Mouse (Mus musculus) MEL-GATA-1-ER (cell line): ENCODE measurements around the gene Ccdc97.

Experiments
- DNase-seq: peaks from one replicate; pipeline ENCODE4 v3.0.0-alpha.2; 2012; ENCODE audit warnings: low read depth; ENCODE audit errors: extremely low read depth

Ccdc97 gene

GRCm38 (mm10) chr7:25718788-25719417 lies at the start of gene Ccdc97:
Gene Ccdc97 (minus strand): TSS chr7:25719088.
- peak; percentile 88 for DNase-seq

GRCm38 (mm10) chr7:25768229-25768628 lies 49.3 kb upstream of the Ccdc97 start:
- no peak for DNase-seq

DNA sequence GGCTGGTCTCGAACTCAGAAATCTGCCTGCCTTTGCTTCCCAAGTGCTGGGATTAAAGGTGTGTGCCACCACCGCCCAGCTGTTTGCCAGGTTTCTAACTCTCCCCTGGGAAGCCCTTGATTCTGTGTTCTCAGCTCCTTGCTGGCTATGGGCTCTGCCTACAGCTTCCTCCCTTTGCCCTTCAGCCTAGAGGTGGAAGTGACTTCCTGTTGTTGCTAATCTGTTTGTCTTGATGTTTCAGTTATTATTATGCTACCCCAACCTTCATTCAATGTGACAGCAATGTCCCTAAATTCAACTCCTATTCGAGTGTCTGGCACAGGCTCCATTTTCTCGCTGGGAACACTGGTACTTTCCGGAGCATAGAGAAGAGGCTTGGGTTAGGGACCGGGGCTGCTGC lies 47.2 kb upstream of the Ccdc97 start:
- DNase-seq = no peak

DNA sequence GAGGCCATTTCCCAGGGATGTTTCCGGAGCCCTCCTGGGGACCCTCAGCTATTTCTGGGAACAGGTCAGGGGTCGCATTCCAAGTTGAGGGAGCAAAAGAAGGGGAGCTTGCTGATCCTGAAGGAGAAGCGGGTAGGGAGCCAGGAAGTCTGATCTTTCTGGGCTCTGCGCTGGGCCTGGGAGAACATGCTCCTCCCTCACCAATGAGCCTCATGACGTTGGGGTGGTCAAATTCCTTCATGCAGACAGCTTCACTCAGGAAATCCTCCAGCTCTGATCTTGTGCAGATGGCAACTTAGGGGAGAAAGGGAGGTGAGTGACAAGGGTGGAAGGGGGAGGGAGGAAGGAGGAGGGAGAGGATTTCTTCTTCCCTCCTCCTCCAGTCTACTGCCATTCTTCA lies 45.3 kb upstream of the Ccdc97 start:
- DNase-seq = no peak

DNA sequence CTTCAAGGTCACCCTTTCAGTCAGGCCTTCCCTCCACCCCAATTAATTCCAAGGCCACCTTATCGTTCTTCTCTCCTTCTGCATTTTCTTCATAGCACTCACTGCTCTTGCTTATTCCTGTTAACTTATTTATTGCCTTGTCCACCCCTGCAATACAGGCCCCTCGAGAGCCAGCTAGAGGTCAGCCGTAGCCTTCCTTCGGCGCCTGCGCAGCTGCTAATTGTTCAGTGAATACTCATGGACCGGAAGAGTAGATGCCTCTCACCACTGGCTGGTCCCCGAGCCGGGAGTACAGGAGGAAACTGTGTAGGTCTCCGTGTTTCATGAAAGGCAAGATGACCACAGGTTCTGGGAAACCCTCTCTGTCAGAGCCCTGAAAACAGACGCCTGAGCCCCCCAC lies 44.8 kb upstream of the Ccdc97 start:
- no peak for DNase-seq

DNA sequence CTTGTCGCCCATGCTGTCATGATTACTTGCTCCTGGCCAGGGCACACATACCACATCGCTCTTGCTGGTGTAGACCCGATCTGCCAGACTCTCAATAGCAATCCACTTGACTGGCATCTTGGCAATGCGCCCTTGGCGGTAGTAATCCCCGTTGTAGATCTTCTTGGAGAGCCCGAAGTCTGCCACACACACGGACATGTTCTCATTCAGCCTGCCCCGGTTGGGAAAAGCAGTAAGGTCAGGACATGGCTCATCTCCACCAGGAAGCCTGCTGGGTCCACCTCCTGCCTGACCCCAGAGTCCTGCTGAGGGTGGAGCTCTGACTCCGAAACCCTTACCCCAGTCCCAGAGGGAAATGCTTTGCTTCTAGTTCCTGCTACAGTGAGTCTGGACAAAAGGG lies 42.5 kb upstream of the Ccdc97 start:
- DNase-seq = no peak

DNA sequence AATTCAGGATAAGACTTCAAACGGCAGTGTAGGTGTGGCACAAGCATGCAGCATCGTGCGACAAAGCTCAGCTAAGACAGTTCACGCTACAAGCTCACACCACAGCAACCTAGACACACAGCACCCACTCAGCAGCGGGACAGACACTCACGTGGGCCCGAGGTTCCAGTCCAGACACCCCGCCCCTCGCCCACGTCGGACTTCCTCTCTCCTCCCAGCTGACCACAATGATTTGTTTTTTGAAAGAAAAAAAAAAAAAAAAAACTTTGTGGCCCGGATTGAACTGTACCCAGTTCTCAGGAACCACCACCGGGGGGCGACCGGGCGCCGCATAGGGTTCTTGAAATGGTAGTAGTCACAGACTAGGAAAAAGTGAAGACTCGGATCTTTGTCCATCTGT lies 37.1 kb upstream of the Ccdc97 start:
- peak; percentile 80 for DNase-seq

GRCm38 (mm10) chr7:25755468-25755833 lies 36.6 kb upstream of the Ccdc97 start:
- no peak for DNase-seq

DNA sequence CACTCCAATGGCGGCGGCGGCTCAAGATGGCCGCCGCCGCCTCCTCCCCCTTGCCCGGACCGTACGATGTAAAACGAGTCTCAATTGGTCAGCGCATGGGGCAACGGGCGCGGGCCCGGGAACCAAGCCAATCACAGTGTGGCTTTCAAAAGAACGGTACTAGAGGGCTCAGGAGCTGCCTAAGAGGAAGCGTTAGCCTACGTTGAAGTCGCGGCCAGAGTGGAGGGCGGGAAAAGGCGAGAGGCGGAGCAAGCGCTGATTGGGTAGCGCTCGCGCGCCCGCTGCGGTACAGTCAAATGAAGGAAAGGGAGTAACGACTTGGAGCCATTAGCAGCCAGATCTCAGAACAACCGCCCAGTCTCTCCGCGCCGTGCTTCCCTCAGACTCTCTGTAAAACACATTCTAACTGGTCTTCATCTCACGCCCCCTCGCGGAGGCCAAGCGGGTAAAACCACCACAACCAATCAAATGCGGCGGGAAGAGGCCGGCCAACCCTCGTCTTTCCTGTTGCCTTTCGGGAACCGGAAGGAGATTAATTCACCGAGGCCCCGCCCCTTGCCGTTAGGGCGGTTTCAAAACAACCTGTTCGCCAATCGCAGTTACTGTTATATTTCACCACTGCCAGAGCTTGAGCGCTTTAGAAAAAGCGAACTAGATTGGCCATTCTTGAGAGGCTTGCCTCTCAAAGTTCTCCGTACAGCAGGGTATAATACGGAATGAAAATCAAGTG lies 36.0 kb upstream of the Ccdc97 start, which contains the start of gene Hnrnpul1:
TSS of gene Hnrnpul1 (minus strand) at position 20 of the 730 bp plus-strand sequence.
- DNase-seq = peak; percentile 97

GRCm38 (mm10) chr7:25754439-25754737 lies 35.5 kb upstream of the Ccdc97 start:
- DNase-seq = no peak

DNA sequence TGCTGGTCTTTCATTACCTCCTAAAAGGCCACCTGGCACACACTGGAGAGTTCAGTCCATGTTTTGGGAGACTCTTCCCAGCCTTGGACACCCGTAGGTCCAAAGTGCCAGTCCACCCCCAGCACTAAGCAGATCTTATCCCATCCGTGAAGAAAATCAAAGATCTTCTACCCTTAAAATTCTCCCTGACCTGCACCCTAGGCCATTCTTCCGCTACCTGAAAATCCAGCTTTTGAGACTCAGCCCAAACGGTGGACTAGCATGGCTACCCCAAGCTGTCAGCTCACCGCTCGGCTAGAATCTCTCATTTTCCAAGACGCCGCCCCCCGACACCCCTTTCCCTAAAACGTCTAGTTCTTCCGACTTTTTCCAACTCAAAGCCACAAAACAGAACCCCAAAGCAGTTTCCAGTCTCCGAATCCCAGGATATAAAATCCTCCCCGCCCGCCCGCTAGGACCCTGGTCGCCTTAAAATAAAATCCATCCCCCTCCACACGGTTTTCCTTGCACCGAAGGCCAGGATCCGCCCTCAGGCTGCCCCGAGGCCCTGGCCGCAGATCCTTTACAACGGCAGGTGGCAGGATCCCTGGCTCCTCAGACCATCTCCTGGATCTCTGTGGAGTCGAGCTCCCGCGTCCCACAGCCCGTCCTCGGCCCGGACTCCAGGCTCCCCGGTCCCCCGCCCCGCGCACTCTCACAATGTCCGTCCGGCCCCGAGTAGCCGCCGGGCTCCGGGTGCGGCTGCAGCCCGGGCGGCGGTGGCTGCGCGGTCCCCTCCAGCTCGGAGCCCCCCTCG lies 35.0 kb upstream of the Ccdc97 start:
- DNase-seq = no peak

DNA sequence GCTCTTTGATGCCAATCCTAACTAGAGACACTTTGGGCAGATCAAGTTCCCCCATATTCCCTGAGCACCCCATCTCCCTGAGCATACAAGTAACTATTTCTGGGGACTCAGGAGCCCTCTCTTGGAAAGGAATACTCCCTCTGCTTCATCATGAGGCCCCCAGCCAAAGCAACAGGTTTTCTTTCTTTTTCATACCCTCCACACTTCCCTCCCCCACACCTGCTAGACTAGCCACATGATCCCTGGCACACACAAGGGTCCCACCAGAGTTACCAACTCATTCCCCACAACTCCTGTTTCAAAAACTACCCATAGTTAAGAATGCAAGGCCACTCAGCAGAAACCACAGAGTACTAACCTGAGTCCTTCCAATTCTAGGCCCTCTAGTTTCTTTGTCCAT lies 34.2 kb upstream of the Ccdc97 start:
- DNase-seq = no peak

DNA sequence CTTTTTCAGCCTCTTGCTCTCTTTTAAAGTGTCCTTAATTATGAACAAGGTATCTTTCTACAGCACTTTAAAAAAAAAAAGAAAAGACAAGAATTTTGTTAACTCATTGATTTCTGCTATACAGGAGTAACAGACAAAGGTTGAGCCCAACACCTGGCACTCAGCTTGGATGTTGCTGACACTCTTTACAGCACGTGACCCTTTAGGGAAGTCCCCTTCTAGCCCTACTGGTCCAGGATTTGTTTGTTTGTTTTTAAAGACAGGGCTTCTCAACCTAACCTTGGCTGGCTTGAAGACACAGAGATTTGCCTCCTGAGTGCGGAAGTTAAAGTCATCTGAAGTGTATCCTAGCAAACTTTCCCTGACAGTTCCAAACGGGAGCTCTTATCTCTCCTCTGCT lies 28.0 kb upstream of the Ccdc97 start:
- no peak for DNase-seq

GRCm38 (mm10) chr7:25738277-25738676 lies 19.4 kb upstream of the Ccdc97 start:
- DNase-seq = peak; percentile 71

DNA sequence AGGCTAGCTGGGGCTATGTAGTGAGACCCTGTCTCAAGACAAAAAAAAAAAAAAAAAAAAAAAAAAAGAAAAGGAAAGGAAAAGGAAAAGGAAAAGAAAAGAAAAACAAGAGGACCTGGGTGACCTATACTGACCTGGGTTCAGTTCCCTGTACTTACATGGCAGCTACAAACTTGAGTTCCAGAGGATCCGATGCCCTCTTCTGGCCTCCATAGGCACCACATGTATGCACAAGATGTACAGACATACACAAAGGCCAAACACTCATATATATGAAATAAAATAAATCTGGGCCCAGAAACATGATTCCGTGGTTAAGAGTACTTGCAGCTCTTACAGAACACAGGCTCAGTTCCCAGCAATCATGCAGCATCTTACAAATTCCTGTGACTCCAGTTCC lies 18.0 kb upstream of the Ccdc97 start:
- no peak for DNase-seq

DNA sequence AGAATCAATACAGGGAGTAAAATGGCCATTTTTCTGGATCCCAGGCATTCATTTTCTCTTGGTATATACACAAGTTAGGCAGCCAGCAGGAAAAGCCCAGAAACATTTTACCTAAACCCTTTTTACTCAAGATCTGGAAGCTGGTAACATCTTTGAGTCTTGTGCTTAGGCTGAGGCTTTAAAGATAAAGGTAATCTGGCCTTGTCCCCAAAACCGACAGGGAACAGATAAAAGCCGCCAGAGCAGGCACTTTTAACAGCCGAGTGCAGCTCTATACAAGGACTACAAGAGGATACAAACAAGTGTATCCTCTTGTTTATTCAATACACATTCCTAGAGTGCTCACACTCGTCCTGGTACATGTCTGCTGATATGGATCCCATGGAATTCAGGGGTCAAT lies 16.1 kb upstream of the Ccdc97 start:
- no peak for DNase-seq

DNA sequence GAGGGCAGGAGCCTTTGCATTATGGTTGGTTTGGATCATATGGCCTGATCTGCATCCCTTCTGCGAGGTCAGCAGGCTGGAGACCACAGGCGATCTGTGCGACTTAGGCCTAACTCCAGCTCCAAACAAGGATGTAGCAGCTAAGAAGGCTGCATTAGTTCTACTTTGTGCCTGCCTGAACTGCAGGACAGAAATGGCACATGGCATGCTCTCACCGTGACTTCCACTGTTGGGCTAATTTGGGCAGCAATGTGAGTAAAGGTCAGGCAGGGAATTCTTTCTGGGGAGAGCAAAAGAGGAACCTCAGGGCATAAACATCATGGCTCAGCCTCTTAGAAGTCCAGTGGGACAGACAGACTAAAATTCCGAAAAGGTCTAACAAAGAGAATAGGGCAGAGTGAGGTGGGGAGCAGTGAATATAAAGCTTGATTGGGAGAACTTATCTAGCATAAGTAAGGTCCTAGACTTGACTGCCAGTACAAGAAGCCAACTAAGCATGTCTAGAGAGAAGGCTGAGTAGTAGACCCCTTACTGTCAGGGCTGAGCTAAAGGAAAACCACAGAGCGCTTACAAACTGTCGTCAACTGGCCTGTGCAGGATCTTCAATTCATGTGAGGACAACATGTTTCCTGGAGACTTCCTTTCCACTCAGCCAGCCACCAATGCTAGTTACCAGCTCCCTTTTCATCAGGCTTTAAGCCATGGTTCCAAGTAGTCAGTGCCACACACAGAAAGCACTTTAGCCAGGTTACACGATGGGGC lies 12.6 kb upstream of the Ccdc97 start:
- no peak for DNase-seq

DNA sequence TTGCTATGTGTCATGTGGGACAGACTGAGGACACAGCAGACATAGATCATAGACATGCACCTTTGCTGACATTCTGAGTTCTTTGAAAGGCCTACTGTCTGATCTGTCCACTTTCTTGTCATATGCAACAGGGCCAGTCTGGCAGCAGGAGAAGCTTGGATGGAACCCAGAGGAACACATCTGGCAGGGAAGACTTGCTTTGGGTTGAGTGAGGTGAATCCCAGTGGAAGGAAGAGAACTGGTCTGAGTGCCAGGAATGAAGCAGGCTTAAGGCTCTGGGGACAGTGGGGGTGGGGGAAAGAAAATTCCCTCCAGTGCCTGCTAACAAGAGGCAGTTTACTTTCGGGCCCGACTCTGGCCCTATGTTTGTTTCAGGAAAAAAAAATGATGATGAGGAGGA lies 11.0 kb upstream of the Ccdc97 start:
- DNase-seq = no peak

- no peak for DNase-seq
These were observed 10.5 kb upstream of the Ccdc97 start for GRCm38 (mm10) chr7:25729396-25729795.

DNA sequence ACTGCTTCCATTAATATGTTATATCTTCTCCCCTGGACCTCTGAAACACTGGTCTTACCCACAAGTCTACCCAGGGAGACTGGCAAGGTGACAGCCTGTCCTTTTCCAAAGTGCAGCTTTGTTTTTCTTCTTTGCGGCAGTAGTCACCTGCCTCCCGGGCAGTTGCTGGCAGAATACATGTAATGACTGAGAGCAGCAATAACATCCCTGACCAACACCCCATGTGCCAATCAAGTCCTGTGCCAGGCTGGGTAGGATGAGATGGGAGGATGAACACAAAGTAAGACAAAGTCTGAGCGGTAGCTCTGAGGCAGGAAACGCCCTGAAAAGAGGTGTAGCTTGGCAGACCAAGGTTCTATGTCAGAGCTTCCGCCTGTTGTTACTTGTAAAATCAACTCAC lies 8.9 kb upstream of the Ccdc97 start:
- DNase-seq = no peak

GRCm38 (mm10) chr7:25725886-25726285 lies 7.0 kb upstream of the Ccdc97 start:
- DNase-seq = no peak

DNA sequence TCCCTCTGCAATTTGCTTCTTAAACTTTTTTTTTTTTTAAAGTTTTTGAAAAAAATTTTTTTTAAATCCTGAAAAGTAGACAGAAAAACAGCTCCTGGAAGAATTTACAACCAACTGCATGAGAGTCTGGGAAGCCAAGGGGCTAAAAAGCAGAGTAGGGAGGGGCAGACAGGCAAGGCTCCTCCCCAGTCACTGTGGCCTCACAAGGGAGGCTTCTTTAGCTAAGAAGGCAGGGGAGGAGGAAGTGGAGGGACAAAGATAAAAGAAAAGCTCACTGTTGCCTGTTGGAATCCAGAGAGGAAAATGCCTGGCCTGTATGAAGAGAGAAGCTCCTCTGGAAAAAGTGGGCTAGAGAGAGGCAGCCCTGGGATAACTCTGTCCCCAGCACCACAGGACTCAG lies 2.9 kb upstream of the Ccdc97 start:
- DNase-seq = peak; percentile 54
